Mouse (Mus musculus) erythroblast, embryonic 14.5 days (primary cell): ENCODE results near the gene Cds1. TPM values are rescaled to one million over a fixed set of nuclear protein-coding genes. Genes with fewer than 3 reads are reported as not detected.

Source experiments
- H3K27me3 ChIP-seq: 2 replicates; pipeline ENCODE4 v1.6.1; 2012; ENCODE audit warnings: inconsistent platforms; ENCODE audit not compliant: control insufficient read depth
- H3K36me3 ChIP-seq: 2 replicates; pipeline ENCODE4 v1.6.1; 2012; ENCODE audit warnings: mild to moderate bottlenecking, inconsistent platforms; ENCODE audit not compliant: control insufficient read depth
- H3K4me1 ChIP-seq: 2 replicates; pipeline ENCODE4 v1.6.1; 2012; ENCODE audit warnings: inconsistent platforms; ENCODE audit not compliant: control insufficient read depth
- H3K4me3 ChIP-seq: replicated peaks from 2 replicates; pipeline ENCODE3; 2012; ENCODE audit warnings: moderate library complexity, mild to moderate bottlenecking, inconsistent platforms
- H3K9me3 ChIP-seq: 2 replicates; pipeline ENCODE4 v1.6.1; 2012; ENCODE audit warnings: low read length, inconsistent platforms, mixed read lengths; ENCODE audit not compliant: control insufficient read depth
- GATA1 ChIP-seq: IDR thresholded peaks from 2 replicates; pipeline ENCODE4 v1.6.1; 2012; ENCODE audit warnings: low read length, inconsistent platforms, mixed read lengths
- TAL1 ChIP-seq: IDR thresholded peaks from 3 replicates; pipeline ENCODE4 v1.6.1; 2012; ENCODE audit warnings: low read length, inconsistent platforms, mixed read lengths
- polyA plus RNA-seq: library from polyadenylated mRNA; stranded (reverse); fragments of >175 nt; gene quantifications from 2 replicates; pipeline ENCODE4 v1.2.3, GENCODE M21; 2012

The Cds1 gene
- polyA plus RNA-seq, 1 experiment: not detected

DNA sequence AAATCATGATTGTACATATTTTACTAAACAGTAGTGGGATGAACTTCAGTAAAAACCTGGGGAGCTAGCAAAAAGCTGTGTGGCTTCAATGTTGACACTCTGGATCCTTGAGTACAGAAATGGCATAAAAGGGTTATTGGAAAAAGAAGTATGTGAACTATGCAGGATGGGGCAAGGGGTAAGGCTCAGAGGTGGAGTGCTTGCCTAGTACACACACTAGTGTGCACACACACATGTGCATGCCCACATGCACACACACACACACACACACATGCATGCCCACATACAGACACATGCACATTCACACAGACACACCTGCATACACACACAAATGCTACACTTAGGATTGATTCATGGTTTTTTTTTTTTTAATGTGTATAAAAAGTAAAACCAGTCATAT, 24.8 kb downstream of the Cds1 start:
- no peaks in the 10 kb centered on the region for H3K9me3 ChIP-seq
- TF ChIP-seq GATA1: no peak
- H3K36me3 ChIP-seq: no peaks in the 10 kb centered on the region
- no peaks in the 10 kb centered on the region for H3K27me3 ChIP-seq
- H3K4me3 ChIP-seq: no peak overlapping the region
- H3K4me1 ChIP-seq: no peaks in the 10 kb centered on the region

DNA sequence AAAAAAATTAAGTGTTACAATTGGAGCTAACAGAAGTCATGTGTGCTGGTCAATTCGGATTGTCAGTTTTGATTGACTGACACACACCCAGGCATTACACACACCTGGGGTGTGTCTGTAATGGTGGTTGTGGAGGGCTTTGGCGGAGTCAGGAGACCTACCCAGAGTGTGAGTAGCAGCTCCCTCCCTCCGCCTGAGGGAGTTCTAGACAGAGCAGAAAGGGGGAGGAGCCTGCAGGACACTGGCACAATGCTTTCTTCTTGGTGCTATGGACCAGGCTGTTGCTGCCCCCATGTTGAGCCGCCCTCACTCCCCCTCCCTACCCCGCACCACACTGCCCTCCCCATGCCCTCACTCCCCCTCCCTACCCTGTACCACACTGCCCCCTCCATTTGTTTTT, 25.6 kb downstream of the Cds1 start:
- H3K9me3 ChIP-seq: no peaks in the 10 kb centered on the region
- H3K36me3 ChIP-seq: no peaks in the 10 kb centered on the region
- H3K27me3 ChIP-seq: no peaks in the 10 kb centered on the region
- TF ChIP-seq GATA1: no peak
- no peak for TF ChIP-seq TAL1
- no peaks in the 10 kb centered on the region for H3K4me1 ChIP-seq
- H3K4me3 ChIP-seq: no peak overlapping the region

DNA sequence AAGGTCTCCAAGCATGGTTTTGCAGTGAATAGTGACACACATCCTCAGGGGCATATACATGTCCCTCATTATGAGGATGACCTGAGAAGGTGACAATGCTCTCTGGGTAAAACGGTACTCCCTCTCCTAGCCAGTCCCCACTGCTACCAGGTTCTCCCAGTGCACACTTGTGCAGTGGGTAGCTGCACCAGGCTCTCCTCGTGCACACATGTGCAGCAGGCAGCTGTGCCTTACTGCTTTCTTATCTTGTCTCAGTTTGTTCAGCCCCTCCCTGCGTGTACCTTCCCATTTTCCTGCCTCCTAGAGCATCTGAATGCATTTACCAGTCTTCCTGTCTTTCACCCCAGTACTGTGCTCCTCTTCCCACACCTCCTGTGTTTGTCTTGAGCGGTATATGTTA, 27.7 kb downstream of the Cds1 start:
- Histone ChIP-seq H3K27me3 (no peaks in the 10 kb centered on the region), H3K4me1 (no peaks in the 10 kb centered on the region), H3K4me3 (no peak overlapping the region), H3K36me3 (no peaks in the 10 kb centered on the region), H3K9me3 (no peaks in the 10 kb centered on the region)
- no peak for TF ChIP-seq GATA1
- no peak for TF ChIP-seq TAL1

DNA sequence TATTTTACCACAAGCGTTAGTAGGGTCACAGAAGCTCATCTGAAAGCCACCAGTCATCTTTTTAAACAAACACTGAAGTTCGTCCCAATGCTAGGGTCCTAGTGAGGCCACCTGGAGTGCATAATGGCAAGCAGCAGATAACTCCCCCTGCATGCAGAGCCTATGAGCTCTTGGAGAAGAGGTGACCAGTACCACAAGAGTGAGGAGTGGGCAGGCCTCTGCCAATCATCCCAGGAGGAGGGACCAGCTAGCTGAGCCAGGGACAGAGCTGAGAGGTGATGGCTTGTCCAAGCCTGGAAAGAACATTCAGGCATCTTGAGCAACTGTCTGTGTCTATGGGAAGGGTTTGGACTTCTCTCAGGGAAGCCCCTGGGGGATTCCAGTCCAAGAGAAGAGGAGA, 37.0 kb downstream of the Cds1 start:
- TF ChIP-seq TAL1: no peak
- TF ChIP-seq GATA1: no peak
- Histone ChIP-seq H3K27me3 (no peaks in the 10 kb centered on the region), H3K36me3 (no peaks in the 10 kb centered on the region), H3K4me1 (no peaks in the 10 kb centered on the region), H3K4me3 (no peak overlapping the region), H3K9me3 (peaks cover 2% of the 10 kb centered on the region; the same call in 1 of the 2 replicates)

DNA sequence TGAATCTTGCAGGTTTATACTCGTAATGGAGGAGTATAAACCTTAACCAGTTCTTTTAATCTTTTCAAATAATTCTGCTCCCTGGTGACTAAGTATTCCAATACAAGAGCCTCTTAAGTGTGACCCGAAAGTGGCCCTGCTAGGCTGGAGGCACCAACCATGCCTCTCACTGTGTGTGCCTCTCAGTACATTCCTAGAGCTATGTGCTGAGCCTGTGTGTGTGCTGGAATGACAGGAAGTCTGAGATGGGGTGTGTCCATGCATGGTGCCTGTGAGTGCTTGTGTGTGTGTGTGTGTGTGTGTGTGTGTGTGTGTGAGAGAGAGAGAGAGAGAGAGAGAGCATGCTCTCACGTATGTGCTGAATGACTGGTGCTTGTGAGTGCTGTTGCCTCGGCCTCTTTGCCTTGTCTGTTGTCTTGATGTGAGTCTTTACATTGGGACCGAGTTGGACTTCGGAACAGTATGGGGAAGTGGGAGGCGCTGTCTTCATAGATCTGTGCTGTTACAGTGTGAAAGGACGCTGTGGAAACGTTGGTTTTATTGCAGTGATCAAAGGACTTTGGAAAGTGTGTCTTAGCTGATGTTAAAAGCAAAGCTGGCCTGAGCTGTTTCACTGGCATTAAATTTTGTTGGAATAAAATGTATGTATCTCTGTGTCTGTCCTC, 37.6 kb downstream of the Cds1 start:
- Histone ChIP-seq H3K27me3 (no peaks in the 10 kb centered on the region), H3K9me3 (peaks cover 2% of the 10 kb centered on the region; the same call in 1 of the 2 replicates), H3K4me3 (no peak overlapping the region), H3K4me1 (no peaks in the 10 kb centered on the region), H3K36me3 (no peaks in the 10 kb centered on the region)
- TF ChIP-seq GATA1: no peak
- no peak for TF ChIP-seq TAL1

DNA sequence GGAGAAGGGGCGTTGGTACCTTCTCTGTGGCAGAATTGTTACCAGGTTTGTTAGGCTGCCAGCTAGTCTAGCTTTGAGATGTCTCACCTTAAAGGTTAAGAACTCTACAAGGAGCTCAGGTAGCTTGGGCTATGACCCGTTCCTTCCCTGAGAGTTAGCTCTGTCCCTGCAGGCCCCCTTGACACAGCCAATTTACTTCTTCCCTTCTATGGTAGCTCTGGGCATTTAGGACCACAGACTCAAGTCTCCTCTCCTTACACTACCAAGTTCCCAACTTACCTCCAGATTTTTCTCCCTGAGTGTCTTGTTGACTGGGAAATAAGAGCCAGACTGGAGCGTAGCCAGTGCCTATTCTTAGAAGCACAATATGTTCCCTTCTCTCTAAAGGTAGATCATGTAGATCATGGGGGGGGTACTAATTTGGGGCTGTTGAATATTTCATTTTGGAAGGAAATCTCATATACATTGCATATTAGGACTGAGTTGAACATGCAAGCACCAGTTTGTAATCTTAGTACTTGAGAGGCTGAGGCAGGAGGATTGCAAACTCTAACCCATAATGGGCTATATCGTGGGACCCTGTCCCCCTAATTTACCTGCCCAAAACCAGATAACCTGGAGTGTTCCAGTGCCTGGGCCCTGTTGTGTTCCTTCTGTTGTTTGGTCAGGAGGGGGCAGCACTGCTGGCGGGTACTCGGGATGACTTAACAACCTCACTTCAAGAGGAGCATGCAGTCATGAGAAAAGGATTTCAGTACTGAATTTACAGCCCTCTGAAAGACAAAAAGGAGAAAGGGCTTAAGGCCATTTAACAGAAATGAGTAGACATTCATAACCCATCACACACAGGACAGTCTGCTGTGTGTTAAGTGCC, 46.6 kb downstream of the Cds1 start:
- Histone ChIP-seq H3K4me1 (no peaks in the 10 kb centered on the region), H3K4me3 (no peak overlapping the region), H3K9me3 (no peaks in the 10 kb centered on the region), H3K27me3 (no peaks in the 10 kb centered on the region), H3K36me3 (no peaks in the 10 kb centered on the region)
- TF ChIP-seq TAL1 (no peak), GATA1 (no peak)

DNA sequence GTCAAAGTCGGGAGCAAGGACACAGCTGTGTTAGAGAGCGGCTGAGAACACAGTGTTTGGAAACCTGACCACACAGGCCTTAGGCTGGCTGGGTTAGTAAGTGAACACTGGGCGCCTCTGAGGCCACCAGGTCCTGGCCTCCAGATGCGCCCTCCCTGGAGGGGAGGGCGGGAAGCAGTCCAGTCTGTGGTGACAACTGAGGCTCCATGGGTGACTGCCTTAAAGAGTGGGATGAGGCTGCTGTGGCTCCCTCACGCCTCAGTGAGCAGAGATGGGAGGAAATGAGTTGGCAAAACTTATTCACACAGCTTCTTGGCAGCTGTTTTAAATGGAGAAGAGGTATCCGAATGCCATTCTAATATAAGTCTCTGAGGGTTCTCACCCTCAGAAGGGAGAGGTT, 51.9 kb downstream of the Cds1 start:
- Histone ChIP-seq H3K27me3 (peaks cover 9% of the 10 kb centered on the region), H3K4me3 (no peak overlapping the region), H3K4me1 (no peaks in the 10 kb centered on the region), H3K36me3 (no peaks in the 10 kb centered on the region), H3K9me3 (no peaks in the 10 kb centered on the region)
- TF ChIP-seq GATA1: no peak
- TF ChIP-seq TAL1: no peak

DNA sequence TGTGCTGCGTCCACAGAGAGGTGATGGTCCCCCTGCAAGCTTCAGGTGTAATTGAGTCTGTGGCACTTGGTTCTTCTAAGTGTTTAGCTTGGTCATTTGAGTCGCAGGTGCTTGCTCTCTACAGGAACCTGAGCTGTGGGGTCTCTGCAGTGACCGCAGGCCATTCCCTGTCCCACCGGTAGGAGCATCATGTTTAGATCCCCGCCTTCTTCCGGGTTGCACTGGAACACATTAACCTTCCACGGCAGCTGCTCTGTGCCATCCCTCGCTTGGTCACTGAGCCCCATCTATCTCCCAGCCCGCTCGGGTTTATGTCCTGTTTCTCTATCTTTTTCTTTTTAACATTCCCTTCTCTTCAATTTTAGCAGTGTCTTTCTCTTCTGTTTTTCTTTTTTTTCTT, 54.3 kb downstream of the Cds1 start:
- Histone ChIP-seq H3K27me3 (peaks cover 13% of the 10 kb centered on the region), H3K9me3 (no peaks in the 10 kb centered on the region), H3K4me3 (no peak overlapping the region), H3K36me3 (no peaks in the 10 kb centered on the region), H3K4me1 (no peaks in the 10 kb centered on the region)
- no peak for TF ChIP-seq TAL1
- TF ChIP-seq GATA1: no peak

DNA sequence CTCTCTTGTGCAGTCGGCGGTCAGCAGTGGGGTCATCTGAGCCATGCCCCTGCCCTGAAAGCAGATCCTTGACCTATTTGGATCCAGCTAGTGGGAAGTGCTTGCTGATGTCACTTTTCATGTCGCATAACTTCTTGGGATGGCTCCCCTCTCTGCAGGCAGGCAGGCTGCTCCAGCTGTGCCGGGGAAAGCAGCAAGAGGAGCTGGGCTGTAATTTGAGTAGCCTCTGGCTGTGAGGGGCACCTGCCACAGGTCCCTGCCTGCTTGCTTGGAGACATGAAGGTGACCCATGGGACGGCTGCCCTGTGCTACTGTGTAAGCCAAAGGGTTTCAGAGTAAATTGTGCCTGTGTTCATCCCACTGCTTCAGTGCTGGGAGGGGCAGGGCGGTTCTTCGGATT, 54.9 kb downstream of the Cds1 start:
- Histone ChIP-seq H3K4me3 (no peak overlapping the region), H3K27me3 (peaks cover 15% of the 10 kb centered on the region), H3K9me3 (no peaks in the 10 kb centered on the region), H3K36me3 (no peaks in the 10 kb centered on the region), H3K4me1 (no peaks in the 10 kb centered on the region)
- TF ChIP-seq TAL1: no peak
- no peak for TF ChIP-seq GATA1

DNA sequence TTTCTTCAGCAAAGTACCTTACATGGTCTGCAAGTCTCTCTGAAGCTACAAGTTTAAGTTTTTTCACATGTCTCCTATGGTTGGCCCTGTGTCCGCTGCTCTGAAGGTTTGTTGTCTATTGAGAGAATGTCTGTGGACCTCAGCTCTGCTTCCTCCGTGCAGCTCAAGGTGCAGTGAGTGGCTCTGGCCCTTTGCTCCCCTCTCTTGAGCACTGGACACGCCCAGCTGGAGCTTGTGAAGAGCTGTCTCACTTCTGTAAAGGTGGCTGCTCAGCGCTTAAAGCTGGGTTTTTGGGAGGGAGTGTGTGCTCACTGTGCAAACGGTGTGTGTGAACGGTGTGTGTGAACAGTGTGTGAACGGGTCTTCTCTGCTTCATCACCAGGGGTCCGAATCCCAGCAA, 56.1 kb downstream of the Cds1 start:
- Histone ChIP-seq H3K4me3 (no peak overlapping the region), H3K27me3 (peaks cover 21% of the 10 kb centered on the region), H3K4me1 (peaks cover 4% of the 10 kb centered on the region), H3K9me3 (no peaks in the 10 kb centered on the region), H3K36me3 (no peaks in the 10 kb centered on the region)
- no peak for TF ChIP-seq TAL1
- TF ChIP-seq GATA1: no peak
